Mouse (Mus musculus) lung, postnatal 4 days (tissue): ENCODE data around the gene Ccdc60.
"Not testable (repeated sequence)": the region's sequence is repeated elsewhere in the genome, so short reads cannot be mapped to it uniquely, and the experiment has no call there.

ENCODE experiments used
- DNase-seq, 2 experiments: peaks; one replicate each; pipeline ENCODE4 v3.0.0; 2021

Ccdc60 gene

GRCm38 (mm10) chr5:116288849-116289570 is at the start of gene Ccdc60:
TSS of gene Ccdc60 (minus strand) at chr5:116288985.
- peak; percentile 22 to 39 for DNase-seq

GRCm38 (mm10) chr5:116336191-116336590 is 47.4 kb upstream of the Ccdc60 start:
- no peak for DNase-seq

- DNase-seq: no peak
Observed at GRCm38 (mm10) chr5:116328911-116329310, 40.1 kb upstream of the Ccdc60 start.

- DNase-seq: no peak
Observed at GRCm38 (mm10) chr5:116323401-116323800, 34.6 kb upstream of the Ccdc60 start.

- no peak for DNase-seq
Observed at GRCm38 (mm10) chr5:116322365-116323027, 33.7 kb upstream of the Ccdc60 start.

- DNase-seq: no peak
Observed at GRCm38 (mm10) chr5:116313711-116314110, 24.9 kb upstream of the Ccdc60 start.

- DNase-seq: no peak
Observed at GRCm38 (mm10) chr5:116312111-116312737, 23.4 kb upstream of the Ccdc60 start.

- DNase-seq: no peak
Observed at GRCm38 (mm10) chr5:116311636-116312035, 22.9 kb upstream of the Ccdc60 start.

- DNase-seq: peak; percentile 30 to 69
Observed at GRCm38 (mm10) chr5:116309383-116309801, 20.6 kb upstream of the Ccdc60 start.

- DNase-seq: no peak
Observed at GRCm38 (mm10) chr5:116305557-116305956, 16.8 kb upstream of the Ccdc60 start.

- not testable (repeated sequence) for DNase-seq
Observed at GRCm38 (mm10) chr5:116305146-116305545, 16.4 kb upstream of the Ccdc60 start.

- DNase-seq: peak; percentile 29 to 40
Observed at GRCm38 (mm10) chr5:116300984-116301383, 12.2 kb upstream of the Ccdc60 start.

GRCm38 (mm10) chr5:116293501-116293900 is 4.7 kb upstream of the Ccdc60 start:
- no peak for DNase-seq

GRCm38 (mm10) chr5:116290584-116290983 is 1.8 kb upstream of the Ccdc60 start:
- DNase-seq: no peak

GRCm38 (mm10) chr5:116289897-116290296 is 1.1 kb upstream of the Ccdc60 start:
- DNase-seq: peak; percentile 39 to 57

- DNase-seq: no peak
Observed at GRCm38 (mm10) chr5:116288183-116288582, 602 bp downstream of the Ccdc60 start.

- DNase-seq: no peak
Observed at GRCm38 (mm10) chr5:116285532-116286176, 3.1 kb downstream of the Ccdc60 start.

- no peak for DNase-seq
Observed at GRCm38 (mm10) chr5:116280518-116280917, 8.3 kb downstream of the Ccdc60 start.

- no peak for DNase-seq
Observed at GRCm38 (mm10) chr5:116278436-116278918, 10.3 kb downstream of the Ccdc60 start.

GRCm38 (mm10) chr5:116277951-116278350 is 10.8 kb downstream of the Ccdc60 start:
- no peak for DNase-seq

- DNase-seq: no peak
Observed at GRCm38 (mm10) chr5:116274818-116275217, 14.0 kb downstream of the Ccdc60 start.

- no peak for DNase-seq
Observed at GRCm38 (mm10) chr5:116274365-116274764, 14.4 kb downstream of the Ccdc60 start.
